Mouse (Mus musculus) liver, adult 2 months (tissue): ENCODE data around the gene Olfr314.

Source experiments
- CTCF ChIP-seq: fragments of 200-500 bp; IDR thresholded peaks from 2 replicates; pipeline ENCODE4 v1.5.1; 2011; ENCODE audit warnings: low read depth, low read length, control low read depth
- POLR2A ChIP-seq: fragments of 200-500 bp; IDR thresholded peaks from 2 replicates; pipeline ENCODE4 v1.6.1; 2011; ENCODE audit warnings: low read length, control low read depth; ENCODE audit not compliant: insufficient read depth; ENCODE audit errors: extremely low read depth

DNA sequence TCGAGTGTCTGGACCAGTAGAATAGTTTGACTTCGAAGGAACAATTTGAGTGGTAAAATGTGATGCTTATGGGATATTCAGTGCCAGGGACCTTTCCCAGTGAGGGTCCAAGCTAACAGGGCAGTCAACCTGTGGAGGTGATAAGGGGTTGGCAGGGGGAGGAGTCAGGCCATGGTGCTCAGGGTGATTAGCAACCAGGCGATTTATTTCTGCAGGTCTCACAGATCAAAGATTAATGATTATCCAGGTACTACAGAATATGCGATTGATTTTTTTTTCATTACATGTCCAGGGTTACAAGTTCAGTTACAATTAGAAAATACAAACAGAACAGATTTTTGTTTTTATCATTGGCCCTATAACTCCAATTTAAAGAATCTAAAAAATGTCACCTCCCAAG lies 21.1 kb downstream of the Olfr314 start:
- TF ChIP-seq CTCF (no peak), POLR2A (no peak)
